Mouse (Mus musculus) cerebellum, adult (tissue): ENCODE measurements around the gene Sh2d6.
"Not testable (repeated sequence)": the region's sequence is repeated elsewhere in the genome, so short reads cannot be mapped to it uniquely, and the experiment has no call there.

ENCODE experiments used
- ATAC-seq: cut with Nextera tagmentation; 2 replicates; pipeline ENCODE4 v1.9.2; 2017; ENCODE audit warnings: mild to moderate bottlenecking, moderate library complexity, mixed read lengths; ENCODE audit not compliant: insufficient number of reproducible peaks, low FRiP score, low TSS enrichment

Sh2d6 gene

DNA sequence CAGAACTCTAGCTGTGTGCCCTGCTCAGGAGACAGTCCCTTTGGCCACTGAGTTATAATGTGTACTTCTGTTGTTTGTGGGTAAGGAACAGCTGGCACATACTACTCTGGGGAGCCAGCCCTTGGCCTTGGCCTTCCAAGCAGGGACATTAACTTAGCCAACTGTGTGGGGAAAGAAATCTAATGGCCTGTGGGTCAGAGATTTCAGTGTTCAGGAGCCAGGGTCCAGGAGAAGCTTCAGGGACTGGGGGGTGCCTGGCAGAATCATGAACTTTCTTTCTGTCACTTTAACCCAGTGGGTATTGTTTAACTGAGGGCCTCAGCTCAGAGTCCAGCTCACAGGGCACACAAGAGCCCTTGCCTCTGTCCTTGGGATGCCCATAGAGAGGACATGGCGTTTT lies 15.4 kb downstream of the Sh2d6 start:
- no peak for ATAC-seq

DNA sequence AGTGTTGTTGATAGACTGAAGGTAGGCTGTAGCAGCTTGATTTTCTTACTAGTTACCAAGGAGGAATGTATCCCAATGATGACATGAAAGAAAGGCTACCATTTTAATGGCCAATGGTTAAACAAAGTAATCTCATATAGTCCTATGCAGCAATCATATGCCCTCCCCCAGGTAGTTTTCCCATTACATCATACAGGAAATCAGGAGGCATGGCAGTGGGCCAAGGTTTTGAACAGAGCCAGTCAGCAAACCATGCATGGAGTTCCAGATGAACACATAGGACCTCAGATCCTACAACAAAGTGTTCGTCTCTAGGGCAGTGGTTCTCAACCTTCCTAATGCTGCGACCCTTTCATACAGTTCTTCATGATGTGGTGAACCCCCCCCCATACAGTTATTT lies 17.6 kb downstream of the Sh2d6 start:
- no peak for ATAC-seq

DNA sequence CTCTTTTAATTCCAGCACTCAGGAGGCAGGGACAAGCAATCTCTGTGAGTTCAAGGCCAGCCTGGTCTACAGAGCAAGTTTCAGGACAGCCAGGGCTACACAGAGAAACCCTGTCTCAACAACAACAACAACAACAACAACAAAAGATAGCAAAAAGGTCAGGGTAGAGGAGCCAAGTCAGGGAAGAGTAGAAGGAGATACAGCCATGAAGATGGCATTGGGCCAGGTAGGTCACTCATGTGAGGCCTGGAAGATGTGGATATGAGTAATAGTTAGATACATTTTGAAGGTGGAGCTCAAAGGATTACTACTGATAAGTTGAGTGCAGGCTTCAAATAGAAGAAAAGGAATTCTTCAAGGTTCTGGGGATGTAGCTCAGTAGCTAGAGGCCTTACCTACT lies 18.2 kb downstream of the Sh2d6 start:
- no peak for ATAC-seq

DNA sequence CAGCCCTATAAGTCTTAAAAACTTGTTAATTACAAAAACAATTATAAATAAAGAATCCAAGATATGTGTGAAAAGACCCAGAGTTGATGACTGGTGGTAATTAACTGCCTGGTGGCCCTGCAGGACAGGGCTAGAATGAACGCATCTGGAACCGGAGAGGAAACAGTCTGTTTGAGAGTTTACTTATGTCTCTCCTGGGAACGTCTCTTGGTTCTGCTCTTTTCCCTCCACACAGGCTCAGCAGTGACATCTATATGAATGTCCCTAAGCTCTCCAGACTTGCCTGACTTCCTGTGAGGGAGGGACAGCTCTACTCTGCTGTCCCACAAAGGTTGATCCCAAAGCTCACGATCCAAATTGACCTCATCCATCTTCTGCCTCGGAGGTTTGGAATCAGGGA lies 22.6 kb downstream of the Sh2d6 start:
- ATAC-seq: no peak

DNA sequence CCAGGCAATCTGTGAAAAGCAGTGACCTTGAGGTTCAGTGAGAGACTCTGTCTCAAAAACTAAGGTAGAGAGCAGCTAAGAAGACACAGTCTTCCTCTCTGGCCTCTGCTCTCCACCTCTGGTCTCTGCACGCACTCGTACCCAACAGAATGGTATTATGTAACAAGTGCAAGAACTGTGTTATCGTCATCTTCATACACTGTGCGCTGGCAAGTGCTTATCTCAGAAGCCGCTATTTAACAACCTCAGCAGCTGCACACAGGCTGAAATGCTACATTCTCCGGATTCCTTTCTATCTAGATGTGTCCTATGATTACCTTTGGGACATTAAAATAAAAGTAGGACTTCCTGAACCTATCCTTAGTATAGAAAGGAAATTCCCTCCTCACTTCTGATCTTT lies 28.6 kb downstream of the Sh2d6 start:
- ATAC-seq: no peak

DNA sequence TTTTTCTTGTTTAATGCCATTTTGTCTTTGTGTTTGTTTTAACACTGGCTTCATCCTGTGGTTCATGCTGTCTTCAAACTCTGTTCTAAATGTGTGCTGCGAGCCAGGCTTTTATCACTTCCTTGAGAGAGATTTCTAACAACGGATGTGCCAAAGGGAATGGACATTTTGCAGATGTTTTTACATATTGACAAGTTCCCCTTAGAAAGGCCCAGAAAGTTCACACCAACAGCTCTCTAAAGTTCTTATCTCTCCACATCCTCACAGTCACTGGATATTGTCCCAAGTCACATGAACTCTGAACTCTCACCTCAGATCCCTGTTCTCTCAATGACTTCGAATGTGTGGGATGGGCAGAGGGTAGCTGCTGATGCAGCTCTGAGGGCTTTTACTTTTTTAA lies 30.4 kb downstream of the Sh2d6 start:
- no peak for ATAC-seq

DNA sequence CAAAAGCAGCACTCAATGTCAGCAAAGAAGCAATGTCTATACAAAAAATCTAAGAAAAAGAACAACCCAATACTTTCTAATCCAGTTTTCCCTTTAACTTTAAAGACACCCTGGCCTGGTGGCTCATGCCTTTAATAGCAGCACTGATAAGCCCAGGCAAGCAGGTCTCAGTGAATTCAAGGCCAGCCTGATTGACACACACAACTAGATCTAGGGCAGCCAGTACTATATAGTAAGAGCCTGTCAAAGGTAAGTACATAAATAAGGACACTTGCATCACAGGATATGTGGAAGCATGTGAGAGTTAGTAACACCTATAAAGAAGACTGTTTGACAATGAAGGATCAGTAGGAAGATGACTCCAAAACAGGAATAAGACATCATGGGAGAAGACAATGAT lies 32.0 kb downstream of the Sh2d6 start:
- ATAC-seq: no peak

DNA sequence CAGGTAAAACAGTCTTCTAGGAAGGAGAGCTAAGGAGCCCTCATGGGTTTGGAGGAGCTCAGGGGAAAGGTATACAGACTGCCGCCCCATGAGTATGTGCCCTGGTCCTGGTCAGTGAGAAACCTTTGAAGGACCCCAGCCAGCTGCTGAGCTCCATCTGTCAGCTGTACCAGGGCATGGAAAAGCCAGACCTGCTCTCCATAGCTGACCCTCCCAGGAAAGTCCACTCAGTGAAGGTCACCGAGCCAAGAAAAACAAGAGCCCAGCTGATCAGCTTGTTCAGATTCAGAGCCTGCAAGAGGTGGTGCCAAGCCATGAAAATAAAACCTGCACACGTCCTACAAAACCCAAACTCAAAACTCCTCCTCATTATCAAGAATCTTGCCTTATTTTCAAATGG lies 32.7 kb downstream of the Sh2d6 start:
- ATAC-seq: no peak

DNA sequence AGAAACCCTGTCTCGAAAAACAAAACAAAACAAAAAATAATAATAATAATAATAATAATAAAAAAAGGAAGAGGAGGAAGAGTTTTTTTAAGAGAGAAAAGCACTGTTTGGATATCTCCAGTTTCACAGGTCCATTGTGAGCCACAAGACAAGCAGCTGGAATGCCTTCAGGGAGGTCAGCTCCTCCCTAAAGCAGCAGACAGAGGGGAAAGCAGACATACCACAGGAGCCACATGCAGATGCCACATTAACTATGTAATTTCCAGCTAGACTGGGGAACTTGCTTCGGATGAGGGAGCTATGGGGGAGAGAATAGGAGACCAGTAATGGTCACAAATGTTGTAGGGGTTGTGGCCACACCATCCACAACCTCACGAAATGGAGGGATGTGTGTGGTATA lies 34.2 kb downstream of the Sh2d6 start:
- ATAC-seq: no peak

DNA sequence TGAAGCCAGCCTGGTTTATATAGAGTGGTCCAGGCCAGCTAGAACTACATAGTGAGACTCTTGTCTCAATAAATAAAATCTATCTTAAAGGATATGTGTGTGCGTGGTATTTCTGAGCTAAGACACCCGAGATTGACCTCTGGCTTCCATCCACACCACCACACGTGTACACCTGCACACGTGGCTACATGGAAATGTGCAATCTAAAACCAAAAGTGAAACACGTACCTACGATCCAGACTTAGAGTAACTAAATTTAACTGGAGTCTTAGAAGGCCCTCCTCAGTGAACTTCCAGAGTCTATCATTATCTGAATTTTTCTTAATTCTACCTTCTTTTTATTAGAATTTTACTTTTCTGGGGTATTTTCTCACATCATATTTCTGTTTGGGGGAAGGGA lies 35.2 kb downstream of the Sh2d6 start:
- no peak for ATAC-seq

DNA sequence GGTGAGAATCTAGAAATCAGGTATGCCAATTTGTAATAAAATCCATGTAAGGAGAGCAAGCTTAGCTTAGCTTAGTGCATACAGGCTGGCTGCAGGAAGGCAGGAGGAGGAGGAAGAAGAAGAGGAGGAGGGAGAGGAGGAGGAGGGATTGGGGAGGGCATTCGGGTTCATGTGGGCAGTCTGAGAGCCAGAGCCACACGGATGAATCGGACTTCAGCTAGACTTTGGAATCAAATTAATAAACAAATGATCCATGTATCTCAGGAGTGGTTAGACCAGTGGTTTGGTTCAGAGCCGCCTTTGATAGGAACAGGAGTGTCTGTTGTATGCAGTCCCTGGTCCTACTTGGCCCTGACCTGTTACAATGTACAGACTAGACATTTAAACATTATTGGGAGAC lies 36.6 kb downstream of the Sh2d6 start:
- no peak for ATAC-seq

DNA sequence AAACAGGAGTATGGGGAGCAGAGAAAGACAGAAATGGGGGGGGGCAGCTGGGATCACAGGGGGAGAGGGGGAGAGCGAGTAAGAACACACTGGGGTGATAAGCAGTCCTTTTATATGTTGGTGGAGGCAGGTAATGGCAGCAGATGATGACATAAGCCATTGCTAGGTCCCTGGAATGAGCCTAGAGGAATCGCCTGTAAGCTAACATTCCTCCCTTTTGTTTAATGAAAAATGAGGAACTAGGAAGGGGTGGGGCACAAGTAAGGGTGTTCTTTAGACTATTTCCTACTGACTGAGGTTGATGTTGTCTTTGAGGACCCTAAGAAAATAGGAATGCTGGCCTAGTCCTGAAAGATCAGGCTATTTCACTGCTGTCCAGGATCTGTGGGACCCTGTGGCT lies 39.4 kb downstream of the Sh2d6 start:
- no peak for ATAC-seq

DNA sequence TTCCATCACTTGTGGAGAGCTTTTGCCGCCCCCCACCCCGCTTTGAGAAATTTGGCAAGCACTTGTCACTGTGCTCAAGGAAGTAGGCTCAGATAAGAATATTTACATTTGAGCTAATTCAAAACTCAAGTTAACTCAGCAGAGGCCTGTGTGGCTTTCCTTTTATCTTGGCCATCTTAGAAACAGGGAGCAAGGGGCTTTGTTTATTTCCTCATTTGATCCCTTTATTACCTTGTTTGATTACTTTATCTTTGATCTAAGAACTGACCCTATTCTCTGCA lies 41.1 kb downstream of the Sh2d6 start:
- ATAC-seq: no peak

DNA sequence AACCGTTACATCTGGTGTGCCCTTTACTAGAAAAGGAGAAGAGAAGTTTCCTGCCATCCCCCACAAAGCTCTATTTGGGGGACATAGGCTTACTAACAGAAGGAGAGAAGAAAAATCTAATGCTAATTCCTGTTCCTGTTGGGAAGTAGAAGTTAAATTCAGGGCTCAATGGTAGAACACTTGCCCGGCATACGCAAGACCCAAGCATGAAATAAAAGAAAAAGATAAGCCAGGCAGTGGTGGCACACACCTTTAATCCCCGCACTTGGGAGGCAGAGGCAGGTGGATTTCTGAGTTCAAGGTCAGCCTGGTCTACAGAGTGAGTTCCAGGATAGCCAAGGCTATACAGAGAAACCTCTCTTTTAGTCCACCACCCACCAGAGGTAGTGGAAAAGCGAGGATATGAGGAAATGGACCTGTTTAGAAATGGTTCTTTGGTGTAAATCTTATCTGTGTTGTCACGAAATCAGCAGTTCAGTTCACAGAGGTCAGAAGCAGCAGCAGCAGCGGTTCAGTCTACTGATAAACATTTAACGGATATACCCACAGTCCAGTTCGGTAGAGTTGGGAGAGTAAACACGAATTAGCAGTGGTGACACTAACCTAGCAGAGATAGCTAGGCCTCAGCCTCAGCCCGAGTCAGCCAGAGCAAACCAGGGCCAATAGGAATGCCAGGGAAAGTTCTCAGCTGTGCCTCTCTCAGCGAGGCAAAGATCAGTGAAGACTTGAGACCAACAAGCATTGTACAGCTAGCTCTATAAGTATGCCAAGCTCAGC lies 41.7 kb downstream of the Sh2d6 start:
- ATAC-seq: no peak

DNA sequence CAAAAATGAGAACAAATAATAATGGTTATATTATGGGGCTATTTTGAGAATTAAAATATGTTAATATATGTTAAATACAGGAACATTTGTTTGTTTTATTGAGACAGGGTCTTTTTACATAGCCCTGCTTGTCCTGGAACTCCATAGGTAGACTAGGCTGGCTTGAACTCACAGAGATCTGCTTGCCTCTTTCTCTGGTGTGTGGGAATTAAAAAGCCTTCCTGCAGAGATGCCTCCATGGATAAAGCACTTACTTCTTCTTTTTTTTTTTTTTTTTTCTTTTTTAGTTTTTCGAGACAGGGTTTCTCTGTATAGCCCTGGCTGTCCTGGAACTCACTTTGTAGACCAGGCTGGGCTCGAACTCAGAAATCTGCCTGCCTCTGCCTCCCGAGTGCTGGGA lies 42.8 kb downstream of the Sh2d6 start:
- not testable (repeated sequence) for ATAC-seq

DNA sequence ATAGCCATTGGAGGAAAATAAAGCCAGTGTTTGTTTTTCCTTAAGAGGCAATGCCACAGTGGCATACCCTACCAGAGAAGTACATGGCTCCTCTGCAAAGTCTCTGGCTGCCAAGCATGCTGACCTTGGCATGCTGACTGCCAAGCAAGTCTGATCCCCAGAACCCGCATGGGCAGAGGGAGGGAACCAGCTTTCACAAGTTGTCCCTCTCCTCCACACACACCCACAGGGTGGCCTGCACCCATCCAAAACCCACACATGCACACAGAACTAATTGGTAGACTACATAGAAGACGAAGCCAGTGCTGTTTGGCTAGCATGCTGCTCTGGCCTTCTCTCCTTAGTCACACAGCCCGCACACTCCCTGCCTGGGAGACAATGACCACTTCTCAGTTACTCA lies 43.9 kb downstream of the Sh2d6 start:
- ATAC-seq: no peak

DNA sequence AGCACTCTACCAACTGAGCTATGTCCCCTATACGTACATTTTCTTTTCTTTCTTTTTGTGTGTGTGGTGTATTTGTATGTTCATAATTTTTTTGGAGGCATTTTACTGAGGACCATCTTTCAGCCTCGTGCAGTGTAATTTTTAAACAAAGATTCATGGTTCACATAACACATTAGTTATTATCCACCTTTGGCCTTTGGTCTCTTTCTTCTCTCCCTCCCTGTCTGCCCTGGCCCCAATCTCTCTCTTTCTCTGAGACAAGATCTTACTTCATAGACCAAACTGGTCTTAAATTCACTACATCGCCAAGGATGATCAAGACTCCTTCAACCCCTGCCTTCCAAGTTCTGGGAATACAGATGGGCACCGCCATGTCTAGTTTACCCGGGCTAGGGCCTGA lies 44.7 kb downstream of the Sh2d6 start:
- no peak for ATAC-seq

DNA sequence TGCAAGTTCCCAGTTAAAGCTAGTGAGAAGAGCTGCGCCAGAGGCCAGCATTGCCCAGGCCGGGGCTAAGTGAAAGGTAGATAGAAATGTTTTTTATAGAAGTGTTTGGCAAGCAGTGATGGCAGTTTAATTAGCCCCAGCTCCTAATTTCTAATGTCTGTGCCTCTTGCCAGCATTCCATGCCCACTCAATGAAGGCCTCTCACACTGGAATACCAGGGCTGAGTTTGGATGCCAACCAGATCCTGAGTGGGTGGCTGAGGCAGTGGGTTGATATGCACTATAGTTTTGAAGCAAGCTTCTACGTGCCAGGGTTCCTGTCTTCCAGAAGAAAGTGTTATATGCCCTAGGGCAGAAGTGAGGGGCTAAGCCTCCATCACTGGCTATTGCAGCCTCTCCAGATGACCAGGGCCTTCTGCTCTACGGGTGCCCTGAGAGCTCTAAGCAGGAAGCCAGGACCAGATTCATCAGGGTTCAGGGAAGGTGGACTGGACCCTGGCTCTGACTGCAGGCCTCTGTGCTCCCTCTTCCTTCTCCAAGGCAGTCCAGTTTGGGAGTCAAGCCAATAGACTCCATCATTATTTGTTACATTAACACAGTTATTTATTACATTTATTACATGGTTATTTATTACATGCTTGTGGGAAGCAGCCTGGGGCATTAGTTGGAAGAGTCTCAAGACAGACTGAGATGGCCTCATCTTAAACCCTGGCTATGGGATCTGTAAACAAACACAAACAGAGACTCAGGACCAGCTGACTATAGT lies 46.1 kb downstream of the Sh2d6 start:
- no peak for ATAC-seq

DNA sequence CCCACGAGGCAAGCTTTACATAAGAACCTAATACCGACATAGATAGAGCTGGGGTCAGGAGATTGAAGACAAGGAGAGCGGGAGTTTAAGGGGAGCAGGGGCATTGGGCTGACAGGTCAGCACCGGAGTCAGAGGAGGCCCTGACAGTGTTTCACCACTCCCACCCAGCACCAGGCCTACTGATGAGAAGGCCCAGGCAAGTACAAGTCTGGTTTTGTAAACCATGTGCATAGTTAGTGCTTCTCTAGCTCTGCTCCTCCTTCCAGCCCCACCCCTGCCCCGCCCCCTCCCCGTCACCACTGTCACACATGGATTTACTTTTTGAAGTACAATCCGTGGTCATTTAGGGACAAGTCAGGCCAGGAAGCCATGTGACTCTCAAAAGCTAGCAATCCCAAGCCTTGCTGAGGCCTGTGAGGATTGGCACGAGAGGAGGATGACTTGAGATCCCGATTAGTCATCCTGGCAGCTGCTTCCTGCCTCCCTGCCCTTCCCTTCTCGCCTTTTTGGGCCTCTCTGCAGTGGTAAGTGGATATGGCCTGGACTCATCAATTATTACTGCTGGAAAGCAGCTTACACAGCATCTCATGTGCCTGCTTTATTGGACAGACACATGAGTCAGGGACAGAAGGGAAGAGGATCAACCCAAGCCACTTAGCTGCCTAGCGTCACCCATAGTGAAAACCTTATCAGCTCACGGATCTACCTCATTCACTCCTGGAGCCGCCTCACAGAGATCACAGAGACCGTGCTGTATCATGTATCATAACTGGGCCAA lies 48.1 kb downstream of the Sh2d6 start:
- ATAC-seq: no peak

DNA sequence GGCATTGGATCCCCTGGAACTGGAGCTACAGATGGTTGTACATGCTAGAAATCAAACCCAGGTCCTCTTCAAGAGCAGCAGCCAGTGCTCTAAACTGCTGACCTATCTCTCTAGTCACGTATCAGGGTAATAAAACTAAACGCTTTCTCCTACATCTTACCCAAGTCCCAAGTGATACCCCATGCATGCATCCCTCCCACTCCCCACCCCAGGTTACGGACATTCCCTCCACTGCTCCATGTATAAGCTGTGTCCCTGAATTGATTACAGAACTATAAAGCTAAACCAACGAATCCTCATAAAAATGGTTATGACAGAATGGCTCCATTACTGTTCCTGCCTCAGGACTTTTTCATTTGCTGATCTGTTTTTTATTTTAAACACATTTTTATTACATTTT lies 55.3 kb downstream of the Sh2d6 start:
- ATAC-seq: no peak

DNA sequence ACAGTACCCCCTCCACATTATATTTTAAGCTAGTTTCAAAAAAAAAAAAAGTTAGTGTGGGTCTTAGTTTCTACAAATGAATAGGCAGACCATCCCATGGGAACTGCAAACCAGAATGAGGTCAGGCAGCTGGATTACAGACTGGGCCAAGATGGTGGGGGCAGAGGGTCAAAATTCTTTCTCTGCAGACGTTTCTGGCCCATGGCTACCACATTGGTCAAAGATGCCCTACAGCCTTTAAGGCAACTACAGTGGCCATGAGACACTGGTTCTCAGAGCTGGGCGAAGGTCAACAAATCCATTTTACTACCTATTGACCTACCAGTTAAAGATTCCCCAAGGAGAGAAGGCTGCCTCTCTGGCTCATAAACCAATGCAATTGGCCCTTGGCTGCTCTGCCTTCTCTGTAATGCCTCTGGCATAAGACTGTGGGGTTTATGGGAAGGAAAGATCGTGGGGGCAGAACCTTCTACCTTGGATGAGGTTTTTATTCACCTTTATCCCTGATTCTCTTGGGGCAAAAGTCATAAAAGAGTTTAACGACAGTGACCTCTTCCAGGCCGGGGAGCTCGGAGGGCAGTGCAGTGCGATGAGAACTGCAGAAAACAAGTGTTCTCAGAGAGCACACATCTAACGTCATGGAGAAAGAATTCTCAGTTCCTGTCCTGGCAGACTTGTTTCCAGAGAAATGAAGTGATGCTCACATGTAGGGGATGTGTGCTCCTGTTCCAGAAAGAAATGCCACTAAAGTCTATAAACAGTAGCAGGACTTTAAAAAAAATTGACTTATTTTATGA lies 55.9 kb downstream of the Sh2d6 start:
- ATAC-seq: no peak
